Mouse (Mus musculus) right cerebral cortex, adult 18-20 months (tissue): Measurements from ENCODE around the gene Gm28305.

Experiments used
- DNase-seq: peaks from one replicate; pipeline ENCODE4 v3.0.0; 2022; ENCODE audit warnings: mixed read lengths

Gene Gm28305

DNA sequence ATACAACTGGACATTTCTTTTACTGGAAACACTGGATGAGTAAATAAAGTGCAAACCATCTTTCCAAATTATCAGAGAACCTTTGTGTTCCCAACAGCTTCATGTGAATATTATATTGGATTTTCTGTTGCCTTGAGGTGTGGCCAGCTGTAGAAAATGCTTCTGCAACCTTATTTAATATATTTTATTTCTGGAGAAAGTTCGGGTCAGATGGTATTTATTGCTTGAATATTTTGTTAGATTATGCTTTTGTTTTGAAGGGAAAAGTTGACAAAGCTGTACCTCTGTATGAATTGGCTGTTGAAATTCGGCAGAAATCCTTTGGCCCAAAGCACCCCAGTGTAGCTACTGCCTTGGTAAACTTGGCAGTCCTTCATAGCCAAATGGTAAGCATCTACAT, at the start of gene Gm28305:
Gene Gm28305 (plus strand): TSS at position 301 of the 400 bp plus-strand sequence.
- no peak for DNase-seq

DNA sequence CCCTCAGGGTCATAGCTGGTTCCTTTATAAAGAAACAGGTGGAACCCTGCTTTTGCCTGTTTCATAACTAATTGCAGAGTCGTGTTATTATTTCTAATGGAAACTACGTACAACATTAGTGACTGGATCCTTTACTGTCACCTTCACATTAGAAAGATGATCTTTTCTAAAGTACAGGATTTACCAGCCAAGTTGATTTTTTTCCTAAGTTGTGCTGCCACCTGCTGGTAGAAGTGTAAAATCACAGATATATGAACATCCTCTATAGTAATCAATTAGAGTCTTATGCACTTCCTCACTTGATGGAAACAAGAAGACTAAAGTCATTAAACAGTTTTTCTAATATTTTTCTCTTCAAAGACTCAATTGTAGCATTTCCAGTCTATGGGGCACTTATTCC, 44.0 kb upstream of the Gm28305 start:
- peak; percentile 38 for DNase-seq

GRCm38 (mm10) chr9:104000601-104001000, 39.9 kb upstream of the Gm28305 start:
- DNase-seq: no peak

DNA sequence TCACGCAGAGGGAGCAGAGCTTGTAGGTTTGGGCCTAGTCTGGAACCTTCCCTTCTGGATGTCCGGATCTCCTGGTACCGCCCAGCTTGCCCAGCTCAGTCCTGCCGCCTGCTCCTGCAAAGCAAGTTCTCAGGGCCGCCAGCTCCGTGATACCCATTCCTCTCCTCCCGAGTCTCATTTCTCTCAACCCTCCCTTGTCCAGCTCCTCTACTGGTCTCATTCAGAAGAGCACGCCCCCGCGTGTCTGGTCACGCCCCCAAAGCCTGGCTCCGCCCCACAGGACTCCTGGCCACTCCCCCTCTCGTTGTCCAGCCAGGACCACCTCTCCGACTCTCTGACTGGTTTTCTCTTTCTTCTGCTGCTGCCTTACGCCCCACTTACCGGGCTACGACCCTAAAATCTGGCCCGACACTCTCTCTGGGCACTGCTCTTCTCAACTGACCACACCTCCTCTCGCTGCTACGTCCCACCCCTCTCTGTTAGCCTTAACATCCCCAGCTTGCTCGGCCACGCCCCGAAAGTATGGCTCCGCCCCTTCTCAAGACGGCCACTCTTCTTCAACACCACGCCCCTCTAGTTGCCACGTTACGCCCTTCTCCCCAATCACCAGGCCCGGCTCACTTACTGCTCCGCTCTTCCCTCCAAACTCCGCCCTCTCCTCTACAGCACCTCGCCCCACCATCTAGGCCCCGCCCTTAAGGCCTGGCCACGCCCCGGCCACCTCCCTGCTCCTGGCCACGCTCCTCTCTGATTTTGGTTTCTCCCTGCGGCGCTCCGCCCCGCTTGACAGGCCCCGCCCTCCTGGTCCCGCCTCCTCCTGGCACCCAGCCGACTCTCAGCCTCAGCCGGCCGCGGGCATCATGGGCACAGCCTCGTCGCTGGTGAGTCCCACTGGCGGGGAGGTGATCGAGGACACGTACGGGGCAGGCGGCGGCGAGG, 38.3 kb upstream of the Gm28305 start, which contains the start of gene Nphp3:
Gene Nphp3 (plus strand): TSS at position 624 of the 939 bp plus-strand sequence.
- peak; percentile 100 for DNase-seq

DNA sequence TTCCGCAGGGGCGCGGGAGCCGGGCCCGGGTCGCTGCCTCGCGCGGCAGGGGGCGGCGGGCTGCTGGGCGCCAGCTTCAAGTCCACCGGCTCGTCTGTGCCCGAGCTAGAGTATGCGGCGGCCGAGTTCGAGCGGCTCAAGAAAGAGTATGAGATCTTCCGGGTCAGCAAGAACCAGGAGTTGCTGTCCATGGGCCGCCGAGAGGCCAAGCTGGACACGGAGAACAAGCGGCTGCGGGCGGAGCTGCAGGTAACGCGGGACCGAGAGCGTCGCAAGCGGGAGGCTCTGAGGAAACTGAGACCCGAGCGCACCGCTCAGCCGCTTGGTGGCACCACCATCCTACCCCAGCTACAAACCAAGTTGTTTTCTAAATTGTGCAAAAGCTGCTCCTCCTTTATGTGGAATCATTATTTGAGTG, 37.5 kb upstream of the Gm28305 start:
- DNase-seq: peak; percentile 80

- no peak for DNase-seq
Measured at GRCm38 (mm10) chr9:104014526-104014925, 25.9 kb upstream of the Gm28305 start.

DNA sequence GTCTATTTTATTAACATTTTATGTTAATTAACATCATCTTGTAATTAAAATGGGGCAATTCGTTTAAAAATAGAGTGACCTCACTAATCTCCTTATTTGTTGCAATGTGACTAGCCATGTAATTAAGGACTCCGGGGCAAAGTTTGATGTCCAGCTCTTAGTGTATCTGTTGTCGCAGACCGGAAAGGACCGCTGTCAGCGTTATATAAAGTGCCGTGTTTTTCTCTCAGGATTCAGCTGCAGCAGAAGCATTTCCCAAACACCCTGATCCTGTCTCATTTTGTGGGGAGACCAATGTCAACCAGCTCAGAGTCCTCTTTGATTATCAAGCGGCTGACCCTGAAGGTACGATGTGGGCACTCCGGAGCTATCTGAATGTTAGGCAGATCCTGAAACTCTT, 19.4 kb upstream of the Gm28305 start:
- DNase-seq: no peak

DNA sequence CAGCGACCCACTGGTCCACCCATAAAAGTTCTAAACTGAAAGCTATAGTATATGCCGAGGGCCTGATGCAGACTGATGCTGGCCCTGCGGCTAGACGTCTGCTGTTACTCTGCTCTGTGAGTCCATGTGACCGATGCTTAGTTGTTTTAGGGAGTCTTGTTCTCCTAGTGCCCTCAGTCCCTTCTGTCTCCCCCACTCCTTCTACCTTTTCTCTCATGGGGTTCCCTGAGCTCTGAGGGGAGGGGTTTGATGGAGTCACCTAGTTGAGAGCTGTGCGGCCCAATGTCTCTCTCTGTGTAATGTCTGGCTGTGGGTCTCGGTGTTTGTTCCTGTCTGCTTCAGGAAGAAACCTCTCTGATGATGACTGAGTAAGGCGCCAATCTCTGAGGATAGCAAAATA, 13.3 kb upstream of the Gm28305 start:
- no peak for DNase-seq

DNA sequence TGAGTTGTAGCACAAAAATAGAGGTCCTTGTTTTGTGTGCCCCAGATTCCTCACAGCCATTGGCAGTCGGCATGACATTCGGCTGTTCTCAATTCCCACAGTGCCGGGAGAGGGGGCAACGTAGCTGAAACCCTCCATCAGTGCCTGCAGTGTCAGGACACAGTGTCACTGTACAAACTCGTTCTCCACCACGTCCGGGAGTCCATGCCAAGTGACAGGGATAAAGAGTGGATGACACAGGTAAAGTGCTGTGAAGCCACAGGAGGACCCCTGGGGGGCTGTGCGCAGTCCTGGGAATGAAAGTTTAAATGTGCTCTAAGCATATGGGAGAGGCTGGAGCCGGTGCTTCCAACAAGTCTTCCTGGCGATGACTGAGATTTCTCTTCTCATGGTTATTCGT, 10.6 kb upstream of the Gm28305 start:
- no peak for DNase-seq

DNA sequence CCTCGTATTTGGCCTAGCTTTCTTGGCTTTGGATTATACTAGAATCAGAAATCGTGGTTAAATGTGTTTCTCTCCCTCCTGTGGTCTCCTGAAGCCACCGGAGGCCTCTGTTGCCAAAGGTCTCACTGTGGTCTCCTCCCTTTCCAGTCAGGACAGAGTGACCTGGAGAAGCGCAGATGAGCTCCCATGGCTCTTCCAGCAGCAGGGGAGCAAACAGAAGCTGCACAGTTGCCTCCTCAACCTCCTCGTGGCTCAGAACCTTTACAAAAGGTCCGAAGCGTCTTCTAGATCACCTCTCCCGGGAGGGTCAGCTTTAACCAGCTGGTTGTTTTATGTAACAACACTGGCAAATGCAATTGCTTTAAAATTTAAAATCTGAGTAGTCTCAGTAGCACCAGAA, 6.2 kb upstream of the Gm28305 start:
- no peak for DNase-seq

GRCm38 (mm10) chr9:104034718-104035117, 5.7 kb upstream of the Gm28305 start:
- DNase-seq: no peak

GRCm38 (mm10) chr9:104035261-104036015, 5.0 kb upstream of the Gm28305 start:
- DNase-seq: peak; percentile 69

GRCm38 (mm10) chr9:104038266-104038665, 2.2 kb upstream of the Gm28305 start:
- DNase-seq: no peak

- no peak for DNase-seq
Measured at GRCm38 (mm10) chr9:104039031-104039695, 1.3 kb upstream of the Gm28305 start.

GRCm38 (mm10) chr9:104039742-104040141, 720 bp upstream of the Gm28305 start:
- no peak for DNase-seq

GRCm38 (mm10) chr9:104043676-104044075, 3.2 kb downstream of the Gm28305 start:
- no peak for DNase-seq

DNA sequence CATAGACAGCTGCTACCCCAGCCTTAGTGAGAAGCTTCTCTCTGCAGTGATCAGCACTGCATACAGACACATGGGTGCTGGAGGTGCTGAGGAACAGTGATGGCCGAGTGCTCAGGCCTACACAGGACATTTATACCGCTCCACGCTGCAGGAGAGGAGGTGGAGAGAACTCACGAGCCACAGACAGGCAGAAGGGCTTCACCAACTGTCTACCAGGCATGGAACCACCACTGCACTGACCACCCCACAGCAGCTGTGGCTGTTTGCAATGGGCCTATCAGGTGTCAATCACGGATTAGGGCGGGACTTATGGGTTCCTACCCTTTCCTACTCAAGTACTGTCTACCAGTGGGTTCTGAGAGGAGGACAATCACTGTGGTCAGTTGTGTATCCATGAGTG, 10.6 kb downstream of the Gm28305 start:
- DNase-seq: no peak

- peak; percentile 80 for DNase-seq
Measured at GRCm38 (mm10) chr9:104062430-104063243, 22.2 kb downstream of the Gm28305 start, which contains the start of gene Uba5. Gene Uba5 (minus strand): TSS chr9:104063134.

DNA sequence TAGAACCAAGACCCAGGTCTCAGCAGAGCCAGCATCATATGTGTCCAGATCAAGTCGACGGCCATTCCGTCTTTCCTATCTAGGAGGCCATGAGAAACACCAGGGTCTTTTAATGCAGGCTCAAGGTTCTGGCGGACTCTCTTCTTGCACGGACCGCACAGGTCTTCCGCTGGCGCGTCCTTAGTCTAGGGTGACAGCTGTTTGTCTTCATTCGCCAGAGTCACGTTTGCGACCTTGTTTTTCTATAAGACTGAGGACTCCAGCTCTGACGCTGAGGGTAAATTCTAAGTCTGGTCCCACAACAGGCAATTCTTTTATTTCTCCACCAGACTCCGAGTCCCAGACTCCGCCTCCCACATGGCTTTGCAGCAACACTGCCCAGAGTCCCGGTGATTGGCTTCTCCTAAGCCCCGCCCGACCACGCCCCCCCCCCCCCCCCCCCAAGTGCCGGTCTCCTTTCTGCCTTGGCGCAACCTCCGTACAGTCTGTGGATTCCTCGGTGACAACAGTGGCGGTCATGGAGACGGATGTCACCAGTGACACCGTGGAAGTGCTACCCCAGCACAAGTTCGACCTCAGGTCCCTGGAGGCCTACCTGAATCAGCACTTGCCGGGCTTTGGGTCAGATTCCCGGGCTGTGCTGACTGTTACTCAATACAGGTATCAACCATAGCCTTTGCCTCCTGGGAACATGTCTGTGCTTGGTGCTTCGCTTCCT, 22.9 kb downstream of the Gm28305 start, which contains the start of gene Acad11:
Gene Acad11 (plus strand): TSS at position 134 of the 718 bp plus-strand sequence.
- peak; percentile 86 for DNase-seq

GRCm38 (mm10) chr9:104064571-104064970, 24.1 kb downstream of the Gm28305 start:
- no peak for DNase-seq

GRCm38 (mm10) chr9:104070241-104070640, 29.8 kb downstream of the Gm28305 start:
- no peak for DNase-seq
